Mouse (Mus musculus) frontal cortex, postnatal 10 days (tissue): Measurements from ENCODE around the gene Tcf7l1.

Experiments
- DNase-seq, 2 experiments: peaks; one replicate each; pipeline ENCODE4 v3.0.0; 2022; ENCODE audit warnings: low spot score in 2 of 2, mixed read lengths in 1 of 2

Gene Tcf7l1

DNA sequence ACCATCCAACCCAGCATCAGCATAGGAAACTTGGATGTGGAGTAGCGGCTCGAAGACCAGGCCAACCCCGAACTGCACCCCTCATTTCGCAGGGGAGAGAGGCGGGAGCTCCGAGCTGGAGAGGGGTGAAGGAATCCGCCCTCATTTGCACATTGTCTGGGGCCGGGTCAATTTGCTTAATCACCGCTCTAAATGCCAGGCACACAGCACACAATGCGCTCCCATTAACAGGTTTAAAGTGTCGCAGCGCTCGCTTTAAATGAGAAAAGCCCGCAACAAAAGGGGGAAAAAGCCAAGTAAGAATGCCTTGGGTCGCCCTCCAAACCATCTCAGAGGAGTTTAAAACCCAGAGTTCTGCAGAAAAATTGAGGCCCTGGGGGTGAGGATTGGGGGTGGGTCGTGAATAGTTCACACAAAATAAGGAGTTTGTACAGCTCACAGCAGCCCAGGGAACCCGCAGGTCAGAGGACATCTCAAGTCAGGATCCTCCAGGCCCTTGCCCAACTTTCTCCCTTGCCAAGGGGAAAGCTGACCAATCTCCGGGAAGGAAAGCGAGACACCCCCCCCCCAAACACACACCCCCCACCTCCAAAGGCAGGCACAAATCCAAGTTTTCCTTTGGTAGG, 1.6 kb downstream of the Tcf7l1 start:
- no peak for DNase-seq

DNA sequence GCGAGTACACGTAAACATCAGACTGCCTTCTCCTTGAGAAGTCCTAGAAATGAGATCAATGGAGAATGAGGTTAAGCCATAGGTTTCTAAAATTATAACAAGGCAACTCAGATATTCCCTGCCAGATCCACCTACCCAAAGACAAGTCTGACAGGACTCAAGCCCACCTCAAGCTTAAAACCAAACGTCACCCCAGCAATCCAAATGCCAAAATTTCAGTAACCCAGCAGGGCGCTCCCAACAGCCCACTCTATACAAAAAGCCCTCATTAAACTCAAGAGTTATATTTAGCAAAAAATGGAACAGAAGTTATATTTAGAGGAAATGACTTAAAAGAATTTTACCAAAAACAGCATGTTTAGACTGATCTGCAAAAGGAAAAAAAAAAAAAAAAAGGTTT, 5.3 kb downstream of the Tcf7l1 start:
- no peak for DNase-seq

DNA sequence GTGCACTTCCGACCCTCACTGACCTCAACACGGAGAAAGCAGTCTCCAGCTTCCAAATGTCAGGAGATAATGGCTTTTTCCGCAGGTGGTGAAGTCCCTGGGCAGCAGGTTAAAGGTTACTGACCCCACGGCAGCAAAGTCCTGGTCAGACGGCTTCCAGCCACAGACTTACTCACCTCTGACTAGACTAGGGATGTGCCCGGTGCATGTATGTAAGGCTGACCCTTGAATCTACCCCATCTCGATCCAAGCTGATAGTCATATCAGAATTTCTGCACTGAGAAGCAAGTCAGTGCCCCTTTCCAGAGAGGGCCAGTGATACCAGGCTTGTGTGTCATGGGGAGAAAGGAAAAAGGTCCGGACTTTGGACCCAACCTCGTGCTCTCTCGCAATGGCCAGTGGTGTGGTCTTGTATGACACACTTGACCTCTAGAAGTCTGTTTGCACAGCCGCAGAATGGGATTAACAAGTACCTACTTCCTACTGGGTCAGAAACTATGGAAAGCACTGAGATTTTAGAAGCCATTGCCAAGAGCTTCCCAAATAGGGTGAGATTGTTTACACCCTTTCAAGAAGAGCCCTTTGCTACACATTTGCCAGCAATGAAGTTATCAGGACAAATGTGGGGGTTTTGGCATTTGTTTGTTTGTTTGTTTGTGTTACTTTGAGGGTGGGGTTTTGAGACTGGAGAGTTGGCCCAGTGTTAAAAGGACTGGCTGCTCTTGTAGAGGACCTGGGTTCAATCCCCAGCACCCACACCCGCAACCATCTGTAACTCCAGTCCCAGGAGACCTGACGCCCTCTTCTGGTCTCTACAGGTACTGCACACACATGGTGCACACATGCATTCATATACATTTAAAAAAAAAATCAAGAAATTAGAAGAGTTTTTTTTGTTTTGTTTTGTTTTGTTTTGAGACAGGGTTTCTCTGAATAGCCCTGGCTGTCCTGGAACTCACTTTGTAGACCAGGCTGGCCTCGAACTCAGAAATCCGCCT, 10.0 kb downstream of the Tcf7l1 start:
- no peak for DNase-seq

DNA sequence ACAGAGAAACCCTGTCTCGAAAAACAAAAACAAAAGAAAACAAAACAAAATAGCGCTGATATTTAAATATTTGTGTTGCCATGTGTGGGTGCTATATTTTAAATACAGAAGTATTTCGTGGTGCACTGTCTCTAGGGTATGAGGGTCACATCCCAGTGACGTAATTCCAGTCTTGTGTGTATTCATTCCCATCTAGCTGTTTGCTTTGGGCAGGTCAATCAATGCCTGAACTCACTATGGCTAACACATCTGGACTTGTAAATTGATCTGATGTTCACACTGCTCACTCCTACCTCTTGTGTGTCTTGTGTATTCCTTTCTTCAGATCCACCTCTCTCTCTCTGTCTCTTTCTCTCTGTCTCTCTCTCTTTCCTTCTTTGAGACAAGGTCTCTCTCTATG, 11.8 kb downstream of the Tcf7l1 start:
- DNase-seq, result no peak

DNA sequence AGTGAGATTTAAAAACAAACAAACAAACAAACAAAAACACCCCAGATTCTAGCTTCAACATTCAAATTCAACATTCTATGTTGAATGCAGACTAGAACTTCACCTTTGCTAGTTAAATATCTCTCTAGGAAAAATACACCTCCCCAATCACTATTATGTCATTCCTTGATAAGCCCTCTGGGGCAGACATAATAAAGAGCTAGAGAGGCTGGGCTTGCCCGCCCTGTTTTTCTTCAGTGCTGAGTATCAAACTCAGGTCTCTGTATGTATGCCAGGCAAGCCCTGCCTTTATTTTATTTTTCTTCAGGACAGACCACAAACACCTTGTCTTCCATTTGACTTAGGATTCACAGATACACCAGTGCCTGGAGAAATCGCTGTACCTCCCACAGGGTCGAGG, 14.8 kb downstream of the Tcf7l1 start:
- DNase-seq, result no peak

DNA sequence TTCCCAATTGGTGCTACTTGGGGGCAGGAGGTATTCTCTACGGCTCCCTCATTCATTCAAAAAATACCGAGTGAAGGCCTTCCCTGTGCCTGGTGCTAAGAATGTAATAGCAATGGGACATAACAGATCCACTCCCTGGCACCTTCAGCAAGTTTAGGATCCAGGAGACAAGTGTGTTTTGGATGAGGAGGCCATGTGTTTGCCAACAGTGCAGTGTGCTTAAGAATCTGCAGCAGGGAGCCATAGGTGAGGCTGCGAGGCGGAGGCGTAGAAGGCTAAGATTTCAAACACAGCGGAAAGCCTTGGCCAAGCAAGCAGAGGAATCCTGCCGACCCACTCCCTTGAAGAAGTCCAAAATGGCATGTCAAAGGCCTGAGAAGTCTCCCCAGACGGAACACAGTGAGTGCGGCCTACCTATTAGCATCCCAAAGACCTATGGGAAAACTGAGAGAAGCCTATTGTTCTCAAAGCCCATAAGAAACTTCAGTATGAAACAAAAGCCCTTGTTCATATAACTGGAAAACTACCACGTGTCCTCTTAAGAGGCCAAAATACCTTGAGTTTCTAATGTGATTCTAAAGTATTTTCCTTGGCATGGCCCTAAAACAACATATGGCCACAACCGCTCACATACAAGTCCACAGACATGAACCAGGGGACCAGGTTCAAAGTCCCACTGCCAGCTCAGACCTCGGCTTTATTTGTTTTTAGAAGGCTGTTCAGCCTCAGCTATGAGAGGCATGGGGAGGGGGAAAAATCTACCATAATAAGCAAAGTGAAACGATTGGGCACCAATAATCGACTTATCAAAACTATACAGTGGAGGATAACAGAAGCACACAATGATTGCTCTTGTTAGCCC, 18.9 kb downstream of the Tcf7l1 start:
- DNase-seq, result no peak

DNA sequence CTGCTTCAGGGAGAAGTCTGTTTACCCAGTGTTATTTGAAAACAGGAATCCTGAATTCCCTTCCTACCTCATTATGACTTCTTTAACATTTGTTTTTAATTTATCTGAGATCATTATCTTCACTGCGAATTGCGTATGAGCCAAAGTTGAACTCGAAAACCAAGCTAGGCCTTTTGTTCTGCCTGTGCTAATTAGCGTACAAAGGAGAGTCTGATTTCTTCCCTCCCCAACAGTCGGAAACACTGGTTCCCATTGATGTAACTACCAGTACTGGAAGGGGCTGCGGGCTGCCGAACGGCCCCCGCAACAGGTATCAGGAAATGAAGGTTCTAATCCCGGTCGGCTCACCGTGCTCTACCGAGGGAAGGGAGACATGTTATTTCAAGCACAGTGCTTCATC, 19.7 kb downstream of the Tcf7l1 start:
- DNase-seq, result no peak

DNA sequence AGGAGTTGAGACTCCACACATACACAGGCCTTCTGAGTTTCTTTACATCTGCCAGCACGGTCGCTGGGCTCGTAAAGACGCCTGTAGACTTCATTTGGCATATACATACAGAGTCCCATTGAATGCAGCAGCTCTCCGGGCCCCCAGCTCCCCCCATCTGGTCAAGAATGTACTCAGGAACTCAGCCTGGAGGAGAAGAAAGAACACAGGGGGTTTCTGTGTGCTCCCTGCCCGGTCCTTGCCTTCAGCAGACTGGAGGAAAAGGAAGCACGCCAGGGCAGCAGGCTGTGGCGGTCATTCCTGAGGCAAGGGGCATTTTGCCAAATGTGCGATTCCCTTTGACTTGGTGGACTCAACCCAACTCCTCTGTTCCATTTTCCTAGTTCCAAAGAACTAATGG, 20.2 kb downstream of the Tcf7l1 start:
- DNase-seq, result peak in 1 of 2 experiments; percentile 54

DNA sequence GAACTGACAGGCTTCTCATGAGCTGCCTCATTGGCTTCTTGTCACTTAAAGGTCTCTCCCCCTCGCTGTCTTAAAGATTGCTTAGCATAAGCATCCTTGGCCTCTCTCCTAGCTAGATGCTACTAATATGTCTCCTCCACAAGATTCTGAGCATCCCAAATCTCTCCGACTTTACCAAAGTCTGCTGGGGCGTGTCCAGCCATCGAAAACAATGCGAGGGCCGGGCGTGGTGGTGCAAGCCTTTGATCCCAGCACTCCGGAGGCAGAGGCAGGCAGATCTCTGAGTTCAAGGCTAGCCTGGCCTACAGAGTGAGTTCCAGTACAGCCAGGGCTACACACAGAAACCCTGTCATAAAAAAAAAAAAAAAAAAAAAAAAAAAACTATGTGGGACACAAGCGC, 21.0 kb downstream of the Tcf7l1 start:
- no peak for DNase-seq

DNA sequence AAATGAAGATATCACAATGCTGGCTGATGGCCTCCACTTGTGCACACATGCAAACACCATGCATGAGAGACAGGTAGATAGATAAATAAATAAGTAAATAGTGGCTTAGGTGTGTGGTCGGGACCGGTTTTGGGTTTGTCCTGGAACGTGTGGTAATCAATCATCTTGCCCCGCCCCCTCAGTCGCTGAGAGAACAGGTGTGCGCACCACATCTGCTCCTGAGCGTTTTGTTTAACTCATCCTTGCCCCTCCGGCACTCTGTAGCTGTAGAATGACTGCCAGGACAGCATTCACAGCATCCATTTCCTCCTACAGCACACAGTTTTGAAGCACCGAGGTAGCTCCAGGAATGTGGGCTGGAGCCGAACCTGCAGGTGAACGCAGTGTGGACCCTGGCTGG, 25.4 kb downstream of the Tcf7l1 start:
- DNase-seq, result no peak

DNA sequence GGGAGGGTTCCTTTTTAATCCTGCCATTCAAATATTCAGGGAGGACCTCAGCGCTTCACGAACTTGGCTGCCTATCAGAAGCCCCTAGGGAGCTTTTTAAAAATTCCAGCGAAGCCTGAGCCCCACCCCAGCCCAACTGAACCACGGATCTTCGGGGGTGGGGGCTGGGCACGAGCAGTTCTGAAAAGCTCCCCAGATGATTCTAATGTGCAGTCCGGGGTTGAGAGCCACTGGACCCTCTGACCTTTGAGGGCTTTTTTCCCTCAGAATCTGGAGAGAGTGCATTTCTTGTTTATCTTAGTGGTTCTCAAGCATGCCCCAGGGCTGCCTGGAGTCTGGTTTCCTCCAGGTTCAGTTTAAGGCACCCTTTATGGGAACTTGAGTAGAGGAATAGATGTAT, 27.4 kb downstream of the Tcf7l1 start:
- DNase-seq, result no peak

DNA sequence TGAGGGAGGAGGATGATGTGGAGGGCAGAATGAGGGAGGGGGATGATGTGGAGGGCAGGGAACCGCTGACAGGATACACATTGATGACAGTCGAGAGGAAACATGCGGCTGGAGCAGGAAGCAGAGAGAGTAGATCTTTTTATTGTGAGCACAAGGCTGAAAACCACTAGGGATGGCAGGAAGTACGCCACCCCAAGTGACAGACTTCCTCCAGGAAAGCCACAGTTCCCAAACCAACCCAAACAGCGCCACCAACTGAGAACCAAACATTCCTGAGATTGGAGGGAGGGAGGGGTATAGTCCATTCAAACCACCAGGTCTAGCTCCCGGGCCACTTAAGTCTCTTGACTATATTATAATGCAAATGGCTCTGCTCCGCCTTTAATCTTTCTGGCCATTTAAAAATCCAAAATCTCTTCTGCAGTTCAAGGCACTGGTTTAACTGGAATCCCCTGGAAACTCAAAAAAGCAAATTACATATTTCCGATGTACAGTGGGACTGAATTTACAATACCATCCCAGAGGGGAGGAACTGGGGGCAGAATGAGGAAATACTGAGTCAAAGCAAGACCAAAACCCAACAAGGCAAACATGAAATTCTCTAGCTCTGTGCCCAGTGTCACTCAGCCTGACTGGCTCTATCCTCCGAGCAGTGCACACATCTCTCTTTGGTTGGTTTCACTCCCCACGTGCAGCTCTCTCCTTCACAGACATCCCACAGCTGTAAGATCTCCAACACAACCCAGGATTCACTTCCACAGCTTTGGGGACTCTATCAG, 30.6 kb downstream of the Tcf7l1 start:
- no peak for DNase-seq

DNA sequence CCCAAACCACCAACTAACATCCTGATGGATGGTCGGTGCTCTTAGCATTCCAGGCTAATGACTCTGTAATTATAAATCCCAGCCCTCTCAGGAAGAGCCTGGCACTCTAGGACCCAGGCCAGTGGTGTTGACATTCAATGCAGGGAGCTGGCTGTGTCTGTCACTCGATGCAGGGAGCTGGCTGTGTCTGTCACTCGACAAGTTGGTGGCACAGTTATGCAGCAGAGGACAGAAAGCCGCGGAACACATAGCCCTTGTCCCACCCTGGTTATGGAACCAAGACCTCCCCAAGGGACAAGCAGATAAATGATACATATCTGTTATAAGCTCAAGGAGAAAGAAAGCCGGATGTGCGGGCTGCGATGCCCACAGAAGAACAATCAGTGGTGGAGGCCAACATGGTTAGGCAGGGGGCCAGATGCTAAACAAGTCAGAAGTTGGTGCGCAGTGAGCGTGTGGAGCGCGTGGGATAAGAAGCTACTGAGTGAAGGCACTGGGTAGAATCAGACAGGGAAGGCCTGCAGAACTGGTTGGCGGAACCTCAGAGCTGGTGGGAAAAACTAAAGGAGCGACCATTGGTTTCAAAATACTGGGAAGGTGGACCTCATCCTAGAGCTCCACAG, 33.7 kb downstream of the Tcf7l1 start:
- DNase-seq, result no peak

DNA sequence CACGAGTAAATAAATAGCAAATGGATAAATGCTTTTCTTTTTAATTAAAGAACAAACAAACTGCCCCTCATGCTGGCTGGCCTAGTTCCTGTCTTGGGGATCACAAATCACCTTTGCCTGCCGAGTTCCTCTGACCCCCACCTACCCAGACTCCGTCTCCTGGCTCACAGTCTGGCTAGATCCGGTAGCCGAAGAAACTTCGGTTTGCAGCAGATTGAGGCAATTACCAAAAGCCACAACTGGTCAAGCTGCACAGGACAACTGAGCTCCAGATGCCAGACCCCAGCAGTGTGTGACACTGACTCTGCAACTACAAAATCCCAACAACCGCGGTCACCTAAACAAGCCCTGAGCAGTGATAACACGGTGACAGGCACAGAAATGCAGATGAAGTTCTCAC, 34.8 kb downstream of the Tcf7l1 start:
- no peak for DNase-seq

DNA sequence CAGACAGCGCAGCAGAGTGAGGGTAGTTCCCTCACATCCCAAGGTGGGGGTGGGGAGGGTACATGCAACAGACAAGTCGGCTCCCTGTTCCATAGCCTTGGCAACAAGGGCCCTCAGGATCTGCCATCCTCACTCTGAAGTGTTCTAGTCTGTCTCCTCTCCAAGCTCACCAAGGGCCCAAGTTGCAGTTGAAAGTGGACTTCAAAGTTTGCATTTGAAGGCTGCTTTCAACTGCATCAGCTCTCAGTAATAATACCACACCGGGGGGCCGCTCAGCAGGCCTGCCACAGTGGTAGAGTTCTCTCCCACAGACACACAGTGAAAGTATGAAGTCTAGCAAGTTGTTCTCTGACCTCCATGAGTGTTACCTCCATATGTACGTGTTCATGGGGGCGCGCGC, 35.3 kb downstream of the Tcf7l1 start:
- no peak for DNase-seq

DNA sequence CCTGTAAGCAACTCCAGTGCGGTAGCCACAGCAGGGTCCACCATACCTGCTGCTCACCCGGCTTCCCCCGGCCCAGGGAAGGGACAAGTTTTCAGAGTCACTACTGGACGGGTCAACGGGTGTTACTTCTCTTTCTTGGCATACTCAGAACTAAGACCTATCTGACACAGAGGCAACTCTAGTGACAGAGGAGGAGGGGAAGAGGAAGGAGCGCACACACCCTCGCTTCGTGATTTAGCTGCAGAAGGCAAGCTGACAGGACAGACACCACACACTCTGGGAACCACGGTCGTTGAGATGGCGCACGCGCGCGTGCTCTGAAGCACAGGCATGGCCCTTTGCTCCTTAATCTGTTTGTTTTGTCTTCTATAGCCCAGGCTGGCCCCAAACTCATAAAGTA, 36.2 kb downstream of the Tcf7l1 start:
- DNase-seq, result no peak

DNA sequence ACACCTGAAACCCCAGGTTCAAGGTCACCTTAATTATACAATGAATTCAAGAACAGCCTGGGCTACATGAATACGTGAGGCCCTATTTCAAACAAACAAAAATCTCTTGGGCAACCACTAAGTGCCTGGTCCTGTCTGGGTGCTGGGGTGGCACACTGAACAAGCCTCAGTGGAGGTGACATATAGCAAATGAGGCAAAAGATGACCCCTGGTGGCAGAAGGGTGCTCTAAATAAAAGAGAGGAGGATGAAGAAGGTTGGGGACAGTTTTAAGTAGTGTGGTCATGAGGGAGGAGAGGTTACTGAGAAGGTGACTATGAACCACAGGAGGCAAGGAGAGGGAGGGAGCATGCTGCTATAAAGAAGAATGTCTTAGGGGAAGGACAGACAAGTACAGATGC, 37.8 kb downstream of the Tcf7l1 start:
- no peak for DNase-seq

DNA sequence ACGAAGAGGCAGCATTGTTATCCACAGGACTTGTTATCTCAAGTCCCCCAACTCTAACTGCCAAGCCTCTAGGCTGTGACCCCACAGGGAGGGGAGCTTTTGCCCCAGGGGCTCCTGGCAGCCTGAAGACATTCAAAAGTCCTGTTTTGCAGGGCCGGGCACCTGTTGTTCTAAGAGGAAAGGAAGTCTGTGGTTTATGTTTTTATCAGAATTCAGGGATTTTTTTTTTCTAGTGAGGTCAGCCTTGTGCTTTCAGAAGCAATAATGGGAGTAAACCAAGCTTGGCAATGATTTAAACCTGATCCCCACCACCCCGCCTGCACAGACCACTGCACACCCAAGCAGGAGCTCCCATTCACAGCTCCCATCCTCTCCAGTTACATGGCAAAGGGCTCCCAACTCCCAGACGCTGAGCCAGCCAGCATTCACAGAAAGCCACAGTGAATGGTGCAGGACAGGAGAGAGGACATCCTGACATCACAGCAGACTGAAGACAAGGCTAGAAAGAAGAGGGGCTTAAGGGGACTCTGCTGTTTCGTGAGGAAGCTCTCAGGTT, 40.1 kb downstream of the Tcf7l1 start:
- DNase-seq, result no peak

DNA sequence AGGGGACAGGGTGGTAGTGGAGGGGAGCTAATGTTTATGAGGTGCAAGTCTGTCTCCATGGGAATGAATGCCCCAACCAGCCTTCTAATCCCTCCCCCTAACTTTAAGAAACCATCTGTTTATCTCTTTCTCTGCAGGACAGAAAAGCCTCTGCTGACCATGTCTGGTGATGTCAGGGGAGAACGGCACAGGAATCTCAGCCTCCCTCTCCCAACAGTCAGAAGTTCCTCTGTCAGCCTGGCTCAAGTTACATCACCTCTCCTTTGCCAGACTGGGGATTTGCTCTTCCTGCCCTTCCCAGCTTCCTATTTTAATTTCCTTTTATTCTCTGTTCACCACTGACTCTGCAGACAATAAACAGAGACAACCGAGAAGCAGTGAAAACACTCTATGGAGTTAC, 40.6 kb downstream of the Tcf7l1 start:
- no peak for DNase-seq

DNA sequence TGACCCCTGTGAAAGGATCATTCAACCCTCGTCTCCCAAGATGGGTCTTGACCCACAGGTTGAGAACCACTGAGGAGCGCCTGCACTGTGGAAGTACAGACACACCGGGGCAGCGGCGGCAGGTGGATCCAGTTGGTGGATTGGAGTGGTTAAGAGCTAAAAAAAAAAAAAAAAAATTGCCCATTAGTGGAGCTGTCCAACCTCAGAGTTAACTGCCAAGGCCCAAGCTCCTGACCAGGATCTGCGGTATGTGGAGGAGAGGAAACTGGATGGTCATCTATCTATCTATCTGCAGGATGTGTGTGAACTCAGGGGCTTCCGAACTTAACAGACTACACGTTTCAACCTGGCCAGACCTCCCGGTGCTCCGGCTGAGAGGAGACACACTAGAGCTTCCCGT, 41.2 kb downstream of the Tcf7l1 start:
- no peak for DNase-seq

DNA sequence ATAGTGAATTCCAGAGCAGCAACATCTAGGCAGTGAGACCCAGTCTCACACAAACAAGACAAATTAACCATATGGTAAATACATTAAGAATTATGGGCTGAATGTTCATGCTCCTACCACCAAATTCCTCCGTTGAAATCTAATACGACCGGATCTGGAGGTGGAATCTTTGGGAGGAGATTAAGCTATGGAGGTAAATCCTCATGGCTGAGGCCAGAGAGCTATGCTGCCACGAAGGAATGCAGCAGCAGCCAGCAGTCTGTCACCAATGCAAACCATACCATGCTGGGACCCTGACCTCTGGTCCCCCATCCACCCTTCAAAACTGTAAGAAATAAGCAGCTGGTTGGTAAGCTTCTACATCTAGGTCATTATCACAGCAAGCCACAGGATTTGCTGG, 41.9 kb downstream of the Tcf7l1 start:
- no peak for DNase-seq
